Mouse (Mus musculus) bone marrow macrophage, adult 2 months (primary cell): ENCODE data around the gene Cyp8b1.

Source experiments
- CTCF ChIP-seq: IDR thresholded peaks from 2 replicates; pipeline ENCODE4 v1.5.1; 2012; ENCODE audit warnings: low read depth, mild to moderate bottlenecking, low read length, moderate library complexity
- POLR2A ChIP-seq: IDR thresholded peaks from 2 replicates; pipeline ENCODE4 v1.6.1; 2012; ENCODE audit warnings: mild to moderate bottlenecking, low read depth, low read length, borderline replicate concordance

DNA sequence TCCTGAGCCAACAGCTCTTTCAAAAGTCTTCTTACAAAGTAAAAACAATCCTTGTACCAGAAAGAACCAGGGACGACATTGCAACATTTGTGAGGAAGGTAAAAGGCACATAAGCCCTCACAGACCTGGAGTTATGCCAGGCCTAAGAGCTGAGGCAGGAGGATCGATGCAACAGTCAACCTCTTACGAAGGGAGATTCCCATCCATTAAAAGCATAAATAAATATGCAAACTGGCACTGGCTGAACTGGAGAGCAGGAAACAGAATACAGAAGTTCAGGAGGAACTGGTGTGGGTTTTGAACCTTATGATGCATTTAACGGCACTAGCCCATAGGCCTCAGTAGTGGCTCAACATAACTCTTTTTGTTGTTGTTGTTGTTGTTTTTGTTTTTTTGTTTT is 11.8 kb downstream of the Cyp8b1 start:
- TF ChIP-seq CTCF (no peak), POLR2A (no peak)
